Mouse (Mus musculus) kidney, embryonic 14.5 days (tissue): ENCODE measurements around the gene Bach2. TPM values are rescaled to one million over a fixed set of nuclear protein-coding genes. Genes with fewer than 3 reads are reported as not detected.

Experiments used
- ATAC-seq: fragments of 200-750 bp; cut with Nextera tagmentation; 2 replicates; pipeline ENCODE4 v1.8.0; 2017; ENCODE audit warnings: moderate number of reproducible peaks, mild to moderate bottlenecking, moderate TSS enrichment, moderate library complexity; ENCODE audit not compliant: low FRiP score, low TSS enrichment
- H3K27ac ChIP-seq: fragments of 300-500 bp; sonication (generic); 2 replicates; pipeline ENCODE4 v1.5.1; 2014; ENCODE audit warnings: low read depth, mild to moderate bottlenecking, low read length, moderate library complexity, mixed read lengths
- H3K27me3 ChIP-seq: fragments of 300-500 bp; sonication (generic); 2 replicates; pipeline ENCODE4 v1.6.1; 2014; ENCODE audit warnings: mild to moderate bottlenecking, low read length; ENCODE audit not compliant: control insufficient read depth, insufficient read depth
- H3K36me3 ChIP-seq: fragments of 300-500 bp; sonication (generic); 2 replicates; pipeline ENCODE4 v1.6.1; 2014; ENCODE audit warnings: low read length, mixed read lengths; ENCODE audit not compliant: control insufficient read depth, insufficient read depth
- H3K4me1 ChIP-seq: fragments of 300-500 bp; sonication (generic); 2 replicates; pipeline ENCODE4 v1.6.1; 2014; ENCODE audit warnings: low read length, mixed read lengths; ENCODE audit not compliant: control insufficient read depth, insufficient read depth
- H3K4me2 ChIP-seq: fragments of 300-500 bp; sonication (generic); replicated peaks from 2 replicates; pipeline ENCODE4 v1.6.1; 2014; ENCODE audit warnings: low read depth, mild to moderate bottlenecking, low read length
- H3K4me3 ChIP-seq: fragments of 300-500 bp; sonication (generic); 2 replicates; pipeline ENCODE4 v1.5.1; 2014; ENCODE audit warnings: mild to moderate bottlenecking, low read length
- H3K9ac ChIP-seq: fragments of 300-500 bp; sonication (generic); 2 replicates; pipeline ENCODE4 v1.6.1; 2014; ENCODE audit warnings: low read depth, mild to moderate bottlenecking, low read length, moderate library complexity
- H3K9me3 ChIP-seq: fragments of 300-500 bp; sonication (generic); 2 replicates; pipeline ENCODE4 v1.6.1; 2016; ENCODE audit warnings: low read length; ENCODE audit not compliant: control insufficient read depth
- WGBS: fragments of 180-500 bp; shearing (Covaris S2); extraction: QIAGEN DNeasy Blood & Tissue Kit; methylation state at CpG from one replicate; pipeline ENCODE4 v1.1.7; 2014; 5-methylcytosine and 5-hydroxymethylcytosine counted together
- polyA plus RNA-seq: library from polyadenylated mRNA; unstranded; fragments of >200 nt; fragmentation: Nextera tagmentation; extraction: Ambion mirVana; gene quantifications from 2 replicates; pipeline ENCODE4 v1.2.1, GENCODE M21; 2014

Bach2 gene
- polyA plus RNA-seq, 1 experiment from 2014 or later, result 13.3 TPM

GRCm38 (mm10) chr4:32327626-32328025 lies 89.0 kb downstream of the Bach2 start:
- Histone ChIP-seq H3K27me3 (no peaks in the 10 kb centered on the region), H3K36me3 (no peaks in the 10 kb centered on the region), H3K27ac (no peak overlapping the region), H3K9ac (no peak overlapping the region), H3K4me1 (peaks cover 4% of the 10 kb centered on the region; the same call in 1 of the 2 replicates), H3K9me3 (peaks cover 4% of the 10 kb centered on the region; the same call in 1 of the 2 replicates), H3K4me3 (no peak overlapping the region), H3K4me2 (no peak overlapping the region)
- 77% methylated on average over 5 of the region's 5 CpGs for WGBS
- no peak for ATAC-seq

DNA sequence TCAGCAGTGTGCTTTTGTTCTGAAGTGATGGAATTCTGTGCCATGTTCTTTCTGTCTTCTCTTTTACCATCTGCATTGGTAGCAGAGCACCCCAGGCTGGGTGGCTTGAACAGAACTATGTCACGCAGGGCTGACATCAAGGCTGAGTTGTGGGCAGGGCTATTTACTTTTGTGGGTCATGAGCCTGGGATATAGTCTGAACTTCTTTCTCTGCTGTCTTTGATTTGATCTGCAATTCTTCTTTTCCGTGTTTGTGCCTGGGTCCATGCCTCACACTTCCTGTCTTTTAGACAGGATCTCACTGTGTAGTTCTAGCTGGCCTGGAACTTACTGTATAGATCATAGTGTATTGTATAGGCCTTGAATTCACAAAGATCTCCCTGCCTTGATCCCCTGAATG lies 90.0 kb downstream of the Bach2 start:
- H3K36me3 ChIP-seq, result no peaks in the 10 kb centered on the region
- H3K27ac ChIP-seq, result no peak overlapping the region
- 76% methylated on average over 2 of the region's 2 CpGs for WGBS
- peaks cover 4% of the 10 kb centered on the region; the same call in 1 of the 2 replicates for H3K4me1 ChIP-seq
- H3K27me3 ChIP-seq, result no peaks in the 10 kb centered on the region
- no peak for ATAC-seq
- H3K9ac ChIP-seq, result no peak overlapping the region
- H3K9me3 ChIP-seq, result no peaks in the 10 kb centered on the region
- H3K4me2 ChIP-seq, result no peak overlapping the region
- H3K4me3 ChIP-seq, result no peak overlapping the region

- H3K36me3 ChIP-seq, result no peaks in the 10 kb centered on the region
- peaks cover 4% of the 10 kb centered on the region; the same call in 1 of the 2 replicates for H3K4me1 ChIP-seq
- no peak overlapping the region for H3K9ac ChIP-seq
- WGBS, result 85% methylated on average over 8 of the region's 8 CpGs
- H3K27ac ChIP-seq, result no peak overlapping the region
- no peaks in the 10 kb centered on the region for H3K27me3 ChIP-seq
- H3K4me3 ChIP-seq, result no peak overlapping the region
- H3K4me2 ChIP-seq, result no peak overlapping the region
- ATAC-seq, result no peak
- no peaks in the 10 kb centered on the region for H3K9me3 ChIP-seq
Measured at GRCm38 (mm10) chr4:32330584-32331314, 92.1 kb downstream of the Bach2 start.

- no peak overlapping the region for H3K4me3 ChIP-seq
- H3K4me2 ChIP-seq, result no peak overlapping the region
- no peaks in the 10 kb centered on the region for H3K27me3 ChIP-seq
- no peak overlapping the region for H3K9ac ChIP-seq
- 93% methylated on average over 12 of the region's 12 CpGs for WGBS
- H3K4me1 ChIP-seq, result peaks cover 4% of the 10 kb centered on the region; the same call in 1 of the 2 replicates
- no peak overlapping the region for H3K27ac ChIP-seq
- no peaks in the 10 kb centered on the region for H3K9me3 ChIP-seq
- no peaks in the 10 kb centered on the region for H3K36me3 ChIP-seq
- ATAC-seq, result no peak
Measured at GRCm38 (mm10) chr4:32332028-32332427, 93.4 kb downstream of the Bach2 start.

DNA sequence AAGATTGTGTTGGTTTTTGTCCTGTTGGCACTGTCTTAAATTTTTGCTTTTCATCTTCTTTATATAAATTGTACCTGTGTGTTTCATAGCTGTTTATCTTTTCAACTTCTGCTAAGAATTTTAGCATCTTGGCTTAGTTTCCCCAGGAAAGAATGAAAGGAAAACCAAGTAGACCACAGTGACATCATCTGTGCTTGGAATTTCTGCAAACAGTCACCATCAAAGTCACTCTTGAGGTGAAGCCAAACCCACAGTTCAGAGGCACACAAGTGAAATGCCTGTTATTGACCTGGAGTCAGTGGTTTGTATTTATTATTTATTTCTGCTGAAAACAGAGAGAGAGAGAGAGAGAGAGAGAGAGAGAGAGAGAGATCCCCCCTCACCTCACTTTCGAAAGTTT lies 95.5 kb downstream of the Bach2 start:
- no peak overlapping the region for H3K27ac ChIP-seq
- H3K27me3 ChIP-seq, result no peaks in the 10 kb centered on the region
- no peak overlapping the region for H3K4me3 ChIP-seq
- peaks cover 13% of the 10 kb centered on the region; the same call in 1 of the 2 replicates for H3K4me1 ChIP-seq
- 100% methylated on average over 1 of the region's 1 CpGs for WGBS
- no peaks in the 10 kb centered on the region for H3K9me3 ChIP-seq
- H3K4me2 ChIP-seq, result no peak overlapping the region
- H3K9ac ChIP-seq, result no peak overlapping the region
- no peaks in the 10 kb centered on the region for H3K36me3 ChIP-seq
- no peak for ATAC-seq

DNA sequence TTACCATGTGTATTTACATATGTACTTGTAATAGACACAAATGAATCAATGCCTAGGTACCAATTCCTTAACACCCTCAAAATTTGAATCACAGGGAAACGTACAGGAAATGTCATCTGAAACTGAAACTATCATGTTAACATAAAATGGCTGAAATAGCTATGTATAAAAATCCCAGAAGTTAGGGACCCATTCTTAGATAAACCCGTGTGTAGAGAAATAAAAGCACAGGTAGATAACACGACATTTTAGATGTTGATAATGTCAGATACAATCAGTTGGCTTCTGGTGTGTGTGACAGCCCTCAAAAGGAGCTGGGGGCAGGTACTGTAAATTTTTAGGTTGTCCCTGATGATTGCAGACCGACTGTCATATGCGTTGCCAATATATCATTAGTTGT lies 96.2 kb downstream of the Bach2 start:
- WGBS, result 89% methylated on average over 5 of the region's 5 CpGs
- H3K27ac ChIP-seq, result no peak overlapping the region
- H3K4me1 ChIP-seq, result peaks cover 13% of the 10 kb centered on the region; the same call in 1 of the 2 replicates
- H3K36me3 ChIP-seq, result no peaks in the 10 kb centered on the region
- no peak overlapping the region for H3K9ac ChIP-seq
- ATAC-seq, result no peak
- H3K9me3 ChIP-seq, result no peaks in the 10 kb centered on the region
- H3K4me2 ChIP-seq, result no peak overlapping the region
- no peaks in the 10 kb centered on the region for H3K27me3 ChIP-seq
- no peak overlapping the region for H3K4me3 ChIP-seq

GRCm38 (mm10) chr4:32335659-32336058 lies 97.1 kb downstream of the Bach2 start:
- H3K27ac ChIP-seq, result no peak overlapping the region
- H3K27me3 ChIP-seq, result no peaks in the 10 kb centered on the region
- ATAC-seq, result no peak
- peaks cover 13% of the 10 kb centered on the region; the same call in 1 of the 2 replicates for H3K4me1 ChIP-seq
- H3K4me3 ChIP-seq, result no peak overlapping the region
- no peaks in the 10 kb centered on the region for H3K36me3 ChIP-seq
- 73% methylated on average over 12 of the region's 12 CpGs for WGBS
- no peak overlapping the region for H3K4me2 ChIP-seq
- H3K9ac ChIP-seq, result no peak overlapping the region
- no peaks in the 10 kb centered on the region for H3K9me3 ChIP-seq

- H3K4me2 ChIP-seq, result no peak overlapping the region
- no peak overlapping the region for H3K27ac ChIP-seq
- no peak overlapping the region for H3K4me3 ChIP-seq
- H3K27me3 ChIP-seq, result no peaks in the 10 kb centered on the region
- no peaks in the 10 kb centered on the region for H3K36me3 ChIP-seq
- ATAC-seq, result no peak
- H3K9me3 ChIP-seq, result no peaks in the 10 kb centered on the region
- 53% methylated on average over 4 of the region's 4 CpGs for WGBS
- H3K9ac ChIP-seq, result no peak overlapping the region
- peaks cover 13% of the 10 kb centered on the region; the same call in 1 of the 2 replicates for H3K4me1 ChIP-seq
Measured at GRCm38 (mm10) chr4:32336642-32337041, 98.0 kb downstream of the Bach2 start.

DNA sequence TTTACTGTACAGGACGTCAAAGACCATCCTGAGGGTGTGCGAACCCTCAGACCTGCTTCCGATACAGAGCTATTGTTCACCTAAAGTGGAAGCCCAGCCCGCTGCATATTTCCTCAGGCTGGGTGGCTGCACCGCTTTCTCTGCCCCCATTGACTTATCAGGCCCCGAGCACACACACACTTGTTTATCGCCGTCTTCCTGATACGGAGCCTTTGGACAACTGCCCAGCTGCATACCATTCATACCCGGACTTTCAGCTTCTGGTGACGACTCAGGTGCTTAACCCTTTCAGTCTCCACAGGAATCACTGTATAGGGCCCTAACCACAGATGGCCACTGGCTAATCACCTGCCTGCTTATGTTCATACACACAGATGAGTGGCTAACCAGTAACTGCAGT lies 99.0 kb downstream of the Bach2 start:
- WGBS, result 37% methylated on average over 11 of the region's 11 CpGs
- Histone ChIP-seq H3K9me3 (no peaks in the 10 kb centered on the region), H3K27me3 (no peaks in the 10 kb centered on the region), H3K27ac (peak overlapping the region; percentile 24; the same call in 1 of the 2 replicates), H3K4me2 (no peak overlapping the region), H3K9ac (no peak overlapping the region), H3K36me3 (no peaks in the 10 kb centered on the region), H3K4me1 (peaks cover 13% of the 10 kb centered on the region; the same call in 1 of the 2 replicates), H3K4me3 (no peak overlapping the region)
- peak; percentile 77 for ATAC-seq
